Mouse (Mus musculus): ENCODE measurements around the gene Ubn2. TPM values are rescaled to one million over a fixed set of nuclear protein-coding genes. Genes with fewer than 3 reads are reported as not detected.

The Ubn2 gene
- total and polyA plus RNA-seq, 3 experiments, result 12.1 to 39.4 (median 16.0) TPM

DNA sequence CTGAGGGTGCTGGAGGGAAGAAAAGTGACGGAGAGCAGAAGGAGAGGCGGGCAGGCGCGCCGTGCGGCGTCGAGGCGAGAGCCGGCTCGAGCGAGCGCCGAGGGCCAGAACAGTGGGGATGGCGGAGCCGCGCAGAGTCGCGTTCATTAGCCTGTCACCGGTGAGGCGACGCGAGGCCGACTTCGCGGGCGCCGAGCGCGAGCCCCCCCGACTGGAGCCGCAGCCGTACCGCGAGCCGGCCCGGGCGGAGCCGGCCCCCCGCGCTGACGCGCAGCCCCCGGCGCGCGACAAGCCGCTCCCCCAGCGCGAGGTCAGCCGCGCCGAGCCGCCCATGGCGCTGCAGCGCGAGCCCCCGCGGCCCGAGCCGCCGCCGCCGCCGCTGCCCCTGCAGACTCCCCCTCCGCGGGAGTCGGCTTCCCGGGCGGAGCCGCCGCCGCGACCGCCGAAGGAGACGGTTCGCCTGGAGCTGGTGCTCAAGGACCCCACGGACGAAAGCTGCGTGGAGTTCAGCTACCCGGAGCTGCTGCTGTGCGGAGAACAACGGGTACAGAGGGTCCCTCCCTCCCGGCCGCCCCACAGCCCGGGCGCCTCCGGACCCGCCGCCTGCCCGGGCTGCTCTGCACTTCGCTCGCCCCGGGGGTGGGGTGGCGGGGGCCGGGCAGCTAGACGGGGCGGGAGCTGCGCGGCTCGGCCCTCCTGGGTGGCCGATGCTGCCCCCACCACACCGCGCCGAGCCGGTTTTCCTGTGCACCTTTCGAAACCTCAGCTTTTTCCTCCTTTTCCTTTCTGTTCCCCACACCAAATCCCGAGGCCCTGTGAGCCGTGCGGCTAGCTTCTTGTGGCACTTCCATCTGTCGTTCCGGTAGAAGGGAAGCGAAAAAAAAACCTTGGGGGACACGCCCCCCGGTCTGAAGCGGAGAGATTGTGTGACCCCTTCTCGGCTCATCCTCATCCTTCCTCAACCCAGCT, 589 bp downstream of the Ubn2 start:
- H3K4me1 ChIP-seq (ENCODE audit: control insufficient read depth in 1 of 2, insufficient read depth in 2 of 2, low read length in 2 of 2), result peaks cover 5 to 11% of the 10 kb centered on the region in 2 experiments
- no peak for TF ChIP-seq SMC3 (IDR thresholded peaks at IDR 0.05; ENCODE audit: low read depth, low read length)
- peak; percentile 50; the same call in 1 of the 2 replicates for TF ChIP-seq MXI1 (IDR thresholded peaks at IDR 0.05; ENCODE audit: low read depth, low read length)
- TF ChIP-seq USF1 (IDR thresholded peaks at IDR 0.05; ENCODE audit: low read depth, low read length), result no peak
- TF ChIP-seq ZNF384 (IDR thresholded peaks at IDR 0.05; ENCODE audit: low read depth, low read length), result peak; percentile 87
- TF ChIP-seq MAZ (IDR thresholded peaks at IDR 0.05; ENCODE audit: low read depth, low read length), result peak; percentile 23; the same call in 1 of the 2 replicates
- no peak for TF ChIP-seq JUND (IDR thresholded peaks at IDR 0.05; ENCODE audit: low read depth, low read length)
- TF ChIP-seq TCF12 (IDR thresholded peaks at IDR 0.05; ENCODE audit: low read depth, low read length), result 0 out of 2 replicates have a peak, but pooled peaks have one; percentile 6
- TF ChIP-seq MAX (IDR thresholded peaks at IDR 0.05; ENCODE audit: low read length), result peak; percentile 47; the same call in 1 of the 2 replicates
- peak; percentile 88 for TF ChIP-seq SIN3A (IDR thresholded peaks at IDR 0.05; ENCODE audit: low read length)
- TF ChIP-seq POLR2A (IDR thresholded peaks at IDR 0.05; ENCODE audit: control insufficient read depth in 1 of 2, insufficient read depth in 1 of 2, low read depth in 1 of 2, low read length in 2 of 2, poor library complexity in 1 of 2), result peak; percentile 23 to 34; a peak in 1 of 4 replicates
- TF ChIP-seq CHD1 (IDR thresholded peaks at IDR 0.05; ENCODE audit: low read depth, low read length), result 0 out of 2 replicates have a peak, but pooled peaks have one; percentile 19
- no peak for TF ChIP-seq RAD21 (IDR thresholded peaks at IDR 0.05; ENCODE audit: low read depth, low read length)
- peak; percentile 45 for TF ChIP-seq TAL1 (IDR thresholded peaks at IDR 0.05; ENCODE audit: low read length)
- TF ChIP-seq TBP (IDR thresholded peaks at IDR 0.05; ENCODE audit: low read depth, low read length), result peak; percentile 48; the same call in 1 of the 2 replicates
- H3K27me3 ChIP-seq (ENCODE audit: control insufficient read depth in 1 of 2, insufficient read depth in 2 of 2, low read length in 2 of 2), result no peaks in the 10 kb centered on the region
- H3K27ac ChIP-seq (ENCODE audit: control insufficient read depth, low read depth, low read length), result peak overlapping the region; percentile 93
- peaks cover 41% of the 10 kb centered on the region for H3K79me2 ChIP-seq (ENCODE audit: control insufficient read depth, insufficient read depth, low read length, poor library complexity)
- peak; percentile 82 for DNase-seq (ENCODE audit: low read depth, low spot score)
- H3K4me3 ChIP-seq (ENCODE audit: control insufficient read depth in 1 of 2, insufficient read depth in 1 of 2, low read depth in 2 of 2, low read length in 2 of 2), result peak overlapping the region; percentile 76 to 83
- peaks cover 0 to 27% of the 10 kb centered on the region in 2 experiments; a peak in 2 of 4 replicates for H3K36me3 ChIP-seq (ENCODE audit: control insufficient read depth in 1 of 2, insufficient read depth in 2 of 2, low read length in 2 of 2)
- H3K9me3 ChIP-seq (replicated peaks; ENCODE audit: insufficient read depth, low read length), result no peaks in the 10 kb centered on the region
- H3K9ac ChIP-seq (ENCODE audit: control insufficient read depth, low read depth, low read length, poor library complexity, severe bottlenecking), result peak overlapping the region; percentile 93

DNA sequence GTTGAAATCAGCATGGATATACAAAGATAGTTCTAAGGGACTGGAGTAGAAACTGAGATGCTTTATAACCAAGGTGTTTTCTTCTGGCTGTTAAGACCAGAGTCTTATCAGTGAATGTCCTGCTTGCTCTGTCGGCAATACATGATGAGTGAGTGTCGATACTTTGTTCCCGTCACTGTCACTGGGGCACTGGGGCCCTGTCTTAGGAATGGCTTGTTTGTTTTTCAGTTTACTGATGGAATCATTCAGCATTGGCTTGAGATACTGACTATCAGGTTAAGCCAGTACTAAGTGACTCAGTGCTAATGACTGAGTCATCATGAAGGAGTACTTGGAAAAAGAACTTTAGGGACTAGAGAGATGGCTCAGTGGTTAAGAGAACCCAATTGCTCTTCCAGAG, 10.1 kb downstream of the Ubn2 start:
- no peak overlapping the region for H3K9ac ChIP-seq (ENCODE audit: control insufficient read depth, low read depth, low read length, poor library complexity, severe bottlenecking)
- no peaks in the 10 kb centered on the region for H3K9me3 ChIP-seq (replicated peaks; ENCODE audit: insufficient read depth, low read length)
- DNase-seq (ENCODE audit: low read depth, low spot score), result peak; percentile 36
- H3K4me1 ChIP-seq (ENCODE audit: control insufficient read depth in 1 of 2, insufficient read depth in 2 of 2, low read length in 2 of 2), result peaks cover 0 to 5% of the 10 kb centered on the region in 2 experiments; a peak in 2 of 4 replicates
- H3K79me2 ChIP-seq (ENCODE audit: control insufficient read depth, insufficient read depth, low read length, poor library complexity), result peaks cover 1% of the 10 kb centered on the region
- peaks cover 15 to 25% of the 10 kb centered on the region in 2 experiments for H3K36me3 ChIP-seq (ENCODE audit: control insufficient read depth in 1 of 2, insufficient read depth in 2 of 2, low read length in 2 of 2)
- no peaks in the 10 kb centered on the region for H3K27me3 ChIP-seq (ENCODE audit: control insufficient read depth in 1 of 2, insufficient read depth in 2 of 2, low read length in 2 of 2)
- H3K4me3 ChIP-seq (ENCODE audit: control insufficient read depth in 1 of 2, insufficient read depth in 1 of 2, low read depth in 2 of 2, low read length in 2 of 2), result no peak overlapping the region
- TF ChIP-seq EP300 (IDR thresholded peaks at IDR 0.05; ENCODE audit: low read depth in 1 of 2, low read length in 2 of 2) (no peak), E2F4 (IDR thresholded peaks at IDR 0.05; ENCODE audit: borderline replicate concordance, low read depth, low read length) (no peak), ZC3H11A (IDR thresholded peaks at IDR 0.05; ENCODE audit: low read depth, low read length) (no peak), HCFC1 (IDR thresholded peaks at IDR 0.05; ENCODE audit: low read depth, low read length) (no peak), POLR2AphosphoS2 (IDR thresholded peaks at IDR 0.05; ENCODE audit: low read length) (no peak), MAX (IDR thresholded peaks at IDR 0.05; ENCODE audit: low read length) (no peak), GATA1 (IDR thresholded peaks at IDR 0.05; ENCODE audit: low read depth, low read length) (peak; percentile 49; the same call in 1 of the 2 replicates), UBTF (IDR thresholded peaks at IDR 0.05; ENCODE audit: borderline replicate concordance, insufficient read depth, low read depth, low read length) (no peak), POLR2AphosphoS5 (IDR thresholded peaks at IDR 0.05; ENCODE audit: borderline replicate concordance, low read depth, low read length) (no peak), CHD2 (IDR thresholded peaks at IDR 0.05; ENCODE audit: low read length) (no peak), TAL1 (IDR thresholded peaks at IDR 0.05; ENCODE audit: low read length) (peak; percentile 31; the same call in 1 of the 2 replicates), ZNF384 (IDR thresholded peaks at IDR 0.05; ENCODE audit: low read depth, low read length) (no peak), GABPA (IDR thresholded peaks at IDR 0.05; ENCODE audit: low read depth, low read length) (no peak), RAD21 (IDR thresholded peaks at IDR 0.05; ENCODE audit: low read depth, low read length) (no peak), NELFE (IDR thresholded peaks at IDR 0.05; ENCODE audit: low read depth, low read length) (no peak)
- no peak overlapping the region for H3K27ac ChIP-seq (ENCODE audit: control insufficient read depth, low read depth, low read length)

Data from MEL (cell line).